Mouse (Mus musculus) kidney, adult 18-20 months (tissue): ENCODE measurements at regions not wholly inside any gene's neighbourhood (a gene's known extent, or its start where the extent isn't known, plus 50 kb on each side); places are given as distances from the start of the nearest gene placed in this dataset.

Experiments
- DNase-seq: peaks from one replicate; pipeline ENCODE4 v3.0.0; 2021

- no peak for DNase-seq
Measured at GRCm38 (mm10) chr8:92209081-92209480, 148.3 kb upstream of the Irx5 start.

GRCm38 (mm10) chr8:92195635-92196034 lies 161.8 kb upstream of the Irx5 start:
- DNase-seq = no peak

GRCm38 (mm10) chr8:92194065-92194464 lies 163.4 kb upstream of the Irx5 start:
- DNase-seq = no peak

GRCm38 (mm10) chr8:92190261-92191025 lies 167.0 kb upstream of the Irx5 start:
- no peak for DNase-seq

GRCm38 (mm10) chr8:92183331-92183730 lies 174.1 kb upstream of the Irx5 start:
- DNase-seq = no peak

GRCm38 (mm10) chr8:92180651-92181050 lies 176.8 kb upstream of the Irx5 start:
- no peak for DNase-seq

GRCm38 (mm10) chr8:92179327-92179726 lies 178.1 kb upstream of the Irx5 start:
- DNase-seq = no peak

- DNase-seq = no peak
Measured at GRCm38 (mm10) chr8:92176101-92176500, 181.3 kb upstream of the Irx5 start.

GRCm38 (mm10) chr8:92174106-92174505 lies 183.3 kb upstream of the Irx5 start:
- DNase-seq = no peak

- no peak for DNase-seq
Measured at GRCm38 (mm10) chr8:92171578-92171977, 185.8 kb upstream of the Irx5 start.

- DNase-seq = no peak
Measured at GRCm38 (mm10) chr8:92167340-92167783, 190.1 kb upstream of the Irx5 start.

- no peak for DNase-seq
Measured at GRCm38 (mm10) chr8:92165306-92165705, 192.1 kb upstream of the Irx5 start.

- no peak for DNase-seq
Measured at GRCm38 (mm10) chr8:92164496-92164895, 192.9 kb upstream of the Irx5 start.

- DNase-seq = no peak
Measured at GRCm38 (mm10) chr8:92161002-92161401, 196.4 kb upstream of the Irx5 start.

GRCm38 (mm10) chr8:92158219-92158618 lies 199.2 kb upstream of the Irx5 start:
- DNase-seq = no peak

GRCm38 (mm10) chr8:92152478-92152877 lies 204.9 kb upstream of the Irx5 start:
- DNase-seq = no peak

GRCm38 (mm10) chr8:92147672-92148071 lies 209.8 kb upstream of the Irx5 start:
- DNase-seq = no peak

GRCm38 (mm10) chr8:92137091-92137882 lies 220.1 kb upstream of the Irx5 start:
- DNase-seq = peak; percentile 18

- no peak for DNase-seq
Measured at GRCm38 (mm10) chr8:92136413-92136812, 221.0 kb upstream of the Irx5 start.

- no peak for DNase-seq
Measured at GRCm38 (mm10) chr8:92134434-92134833, 223.0 kb upstream of the Irx5 start.

GRCm38 (mm10) chr8:92133484-92134406 lies 223.7 kb upstream of the Irx5 start:
- no peak for DNase-seq

GRCm38 (mm10) chr8:92132949-92133348 lies 224.5 kb upstream of the Irx5 start:
- DNase-seq = no peak

GRCm38 (mm10) chr8:92132526-92132925 lies 224.9 kb upstream of the Irx5 start:
- DNase-seq = no peak
